Mouse (Mus musculus): Measurements from ENCODE around the gene Ubqlnl.

Gene Ubqlnl

GRCm38 (mm10) chr7:104150456-104150855, at the start of gene Ubqlnl:
Gene Ubqlnl, minus strand, starts transcription at chr7:104150556.
- DNase-seq (ENCODE audit: low read depth, low spot score) = no peak

DNA sequence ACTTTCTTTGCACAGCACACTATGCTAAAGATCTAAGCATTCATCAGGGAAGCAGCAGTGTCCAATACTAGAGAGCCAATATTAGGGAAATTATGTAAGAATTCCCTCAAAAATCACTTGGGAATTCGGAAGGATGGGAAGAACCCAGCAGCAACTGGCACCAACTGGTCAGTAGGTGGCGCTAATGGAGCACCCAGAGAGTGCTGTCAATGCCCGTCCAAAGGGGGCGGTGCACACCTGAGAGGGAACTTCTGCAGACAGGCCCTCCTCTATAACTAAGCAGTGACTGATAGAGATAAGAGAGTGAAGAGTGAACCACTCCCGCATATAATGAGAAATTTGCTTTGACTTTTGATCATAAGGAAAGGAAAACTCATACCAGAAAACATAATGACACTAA, 49.5 kb upstream of the Ubqlnl start:
- peak; percentile 50 for DNase-seq (ENCODE audit: low read depth, low spot score)

- no peak for DNase-seq (ENCODE audit: low read depth, low spot score)
These were observed 45.5 kb upstream of the Ubqlnl start, which contains the start of gene Olfr649 for GRCm38 (mm10) chr7:104195885-104196284. Gene Olfr649, minus strand, starts transcription at chr7:104195985.

- DNase-seq (ENCODE audit: low read depth, low spot score) = no peak
These were observed 40.9 kb upstream of the Ubqlnl start for GRCm38 (mm10) chr7:104191275-104191674.

DNA sequence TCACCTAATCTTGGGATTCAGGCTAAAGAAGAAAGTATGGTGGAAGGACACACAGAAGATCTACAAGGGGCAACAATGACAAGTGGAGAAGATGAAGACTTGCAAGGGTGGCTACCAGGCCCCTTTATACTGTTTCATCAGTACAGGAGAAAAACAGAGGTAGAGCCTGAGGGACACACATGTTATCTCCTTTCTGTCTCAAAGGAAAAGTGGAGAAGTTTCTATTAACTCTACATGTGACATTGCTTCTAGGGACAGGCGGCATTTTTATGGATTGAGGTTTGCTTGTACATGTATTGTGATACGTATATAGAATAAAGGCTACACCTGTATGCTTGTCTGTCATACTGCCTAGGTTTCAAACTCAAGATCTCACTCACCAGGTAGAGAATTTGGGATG, 32.9 kb upstream of the Ubqlnl start, which contains the start of gene Olfr648:
Gene Olfr648, minus strand, starts transcription at position 101 of the 400 bp plus-strand sequence.
- no peak for DNase-seq (ENCODE audit: low read depth, low spot score)

DNA sequence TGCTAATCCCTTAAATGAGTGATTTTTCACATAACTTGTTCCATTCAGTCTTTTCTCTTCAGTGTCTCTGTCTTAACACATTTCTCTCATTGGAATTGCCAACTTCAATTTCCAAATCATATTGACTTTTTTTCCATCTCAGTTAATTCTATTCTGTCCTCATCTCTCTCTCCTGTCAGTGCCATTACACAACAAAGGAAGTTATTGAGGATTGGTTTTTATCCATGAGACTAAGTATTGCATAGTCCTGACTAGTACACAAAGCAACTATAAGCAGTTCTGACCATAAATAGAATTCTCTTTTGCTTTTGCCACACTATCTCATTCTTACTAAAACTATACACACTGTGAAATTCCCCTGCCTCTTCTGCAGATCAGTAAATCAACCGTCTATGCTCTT, 28.7 kb upstream of the Ubqlnl start:
- no peak for DNase-seq (ENCODE audit: low read depth, low spot score)

DNA sequence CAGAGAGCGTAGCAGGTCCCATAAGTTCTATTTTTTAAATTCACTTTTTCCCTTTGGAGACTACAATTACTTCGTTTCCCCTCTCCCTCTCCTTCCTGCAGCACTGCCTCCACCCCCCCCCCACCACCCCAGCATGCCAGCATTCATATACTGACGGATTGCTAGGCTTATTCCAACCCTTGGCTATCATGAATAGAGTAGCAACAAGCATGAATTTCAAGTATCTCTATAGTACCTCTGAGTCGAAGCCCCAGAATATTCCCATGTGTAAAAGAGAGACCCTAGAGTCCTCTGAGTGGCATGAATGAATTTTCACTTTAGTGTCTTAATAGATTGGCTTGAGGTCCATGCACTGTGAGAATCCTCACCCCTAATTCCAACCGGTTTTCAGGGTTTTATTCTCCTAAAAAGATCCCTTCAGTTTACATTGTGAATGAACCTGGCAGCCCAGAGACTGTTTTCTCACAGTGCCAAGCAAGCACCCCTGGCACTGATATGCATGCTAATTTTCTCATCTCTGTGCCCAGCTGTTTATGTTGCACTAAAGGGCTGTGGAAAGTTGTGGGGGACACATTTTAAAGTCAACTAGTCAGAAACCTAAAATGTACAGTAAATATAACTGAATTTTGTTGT, 28.2 kb upstream of the Ubqlnl start:
- DNase-seq (ENCODE audit: low read depth, low spot score) = no peak

DNA sequence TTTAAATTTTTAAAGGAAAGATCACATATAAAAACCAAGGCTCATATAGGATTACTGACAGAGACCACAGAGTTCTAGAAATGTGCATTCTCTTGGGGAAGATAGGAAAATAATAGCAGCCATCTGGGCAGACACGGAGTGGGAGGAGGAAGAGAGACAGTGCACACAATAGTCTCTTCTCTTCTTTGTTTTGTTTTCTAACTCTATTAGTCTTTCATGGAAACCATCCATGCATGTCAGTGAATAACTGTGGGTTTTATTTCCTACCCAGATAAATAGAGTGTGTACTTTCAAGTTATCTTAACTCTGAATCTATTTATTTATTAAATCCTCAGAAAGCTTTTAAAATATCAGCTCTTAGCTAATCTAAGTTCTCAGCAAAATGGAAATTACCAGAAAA, 24.7 kb upstream of the Ubqlnl start:
- no peak for DNase-seq (ENCODE audit: low read depth, low spot score)

DNA sequence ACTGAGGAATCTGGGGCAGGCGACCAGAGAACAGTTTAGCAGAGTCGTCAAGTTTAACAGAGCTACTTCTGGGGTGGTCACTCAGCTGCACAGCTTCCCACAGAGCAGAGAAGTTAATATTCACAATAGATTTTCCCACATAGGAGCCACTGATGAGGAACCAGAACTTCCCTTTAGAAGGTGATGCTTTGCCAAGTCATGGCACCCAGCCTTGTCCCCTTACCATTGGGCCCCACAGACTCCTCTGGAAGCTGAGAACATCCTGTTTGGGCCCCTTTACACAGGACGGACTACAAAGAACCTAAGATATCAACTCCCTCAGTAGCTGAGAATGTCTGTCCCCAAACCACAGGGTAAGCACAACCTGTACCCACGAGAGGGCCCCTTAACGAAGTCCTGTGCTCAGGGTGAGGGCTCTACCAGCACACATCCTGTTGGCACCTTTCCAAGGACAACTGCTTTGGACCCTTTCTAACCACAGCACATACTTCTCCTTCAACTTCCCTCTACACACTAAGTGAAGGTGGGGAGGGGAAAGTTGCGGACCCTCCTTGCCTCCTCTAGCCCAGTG, 19.4 kb upstream of the Ubqlnl start:
- no peak for DNase-seq (ENCODE audit: low read depth, low spot score)

DNA sequence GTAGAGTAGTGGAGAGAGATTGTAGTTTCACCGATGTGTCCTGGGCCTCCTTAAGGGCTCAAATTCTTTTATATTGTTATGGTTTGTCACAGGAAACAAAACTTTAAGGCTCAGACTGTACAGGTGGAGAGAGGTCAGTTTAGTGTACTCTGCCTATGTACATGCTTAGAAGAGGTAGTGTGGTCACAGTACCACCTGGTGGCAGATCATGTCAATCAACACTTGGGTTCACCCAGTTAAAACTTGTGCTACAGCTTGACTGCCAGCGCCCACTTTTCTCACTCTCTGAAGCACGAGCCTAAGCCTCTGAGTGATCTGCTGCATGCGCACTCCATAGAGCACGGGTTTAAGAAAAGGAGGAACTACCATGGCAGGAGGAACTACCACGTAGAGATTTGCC, 16.7 kb upstream of the Ubqlnl start:
- DNase-seq (ENCODE audit: low read depth, low spot score) = no peak

- DNase-seq (ENCODE audit: low read depth, low spot score) = no peak
These were observed 7.2 kb downstream of the Ubqlnl start, which contains the start of gene Ubqln3 for GRCm38 (mm10) chr7:104143179-104143578. Gene Ubqln3, minus strand, starts transcription at chr7:104143279.

- DNase-seq (ENCODE audit: low read depth, low spot score) = no peak
These were observed 13.1 kb downstream of the Ubqlnl start, which contains the start of gene Olfr643 for GRCm38 (mm10) chr7:104137305-104137704. Gene Olfr643, minus strand, starts transcription at chr7:104137405.

- DNase-seq (ENCODE audit: low read depth, low spot score) = no peak
These were observed 20.6 kb downstream of the Ubqlnl start, which contains the start of gene Ubqln5 for GRCm38 (mm10) chr7:104129726-104130125. Gene Ubqln5, minus strand, starts transcription at chr7:104129826.

DNA sequence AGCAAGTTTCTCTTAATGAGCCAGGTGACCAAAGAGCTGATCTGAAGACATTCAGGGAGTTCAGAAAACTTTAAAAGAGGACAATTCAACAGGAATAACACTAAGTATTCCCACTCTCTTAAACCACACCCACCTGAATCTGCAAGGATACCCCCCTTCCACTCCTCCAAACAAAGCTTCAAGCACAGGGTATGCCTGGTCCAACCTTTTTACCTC, 45.7 kb downstream of the Ubqlnl start, which contains the start of gene Olfr646:
Gene Olfr646, plus strand, starts transcription at position 117 of the 216 bp plus-strand sequence.
- no peak for DNase-seq (ENCODE audit: low read depth, low spot score)

DNA sequence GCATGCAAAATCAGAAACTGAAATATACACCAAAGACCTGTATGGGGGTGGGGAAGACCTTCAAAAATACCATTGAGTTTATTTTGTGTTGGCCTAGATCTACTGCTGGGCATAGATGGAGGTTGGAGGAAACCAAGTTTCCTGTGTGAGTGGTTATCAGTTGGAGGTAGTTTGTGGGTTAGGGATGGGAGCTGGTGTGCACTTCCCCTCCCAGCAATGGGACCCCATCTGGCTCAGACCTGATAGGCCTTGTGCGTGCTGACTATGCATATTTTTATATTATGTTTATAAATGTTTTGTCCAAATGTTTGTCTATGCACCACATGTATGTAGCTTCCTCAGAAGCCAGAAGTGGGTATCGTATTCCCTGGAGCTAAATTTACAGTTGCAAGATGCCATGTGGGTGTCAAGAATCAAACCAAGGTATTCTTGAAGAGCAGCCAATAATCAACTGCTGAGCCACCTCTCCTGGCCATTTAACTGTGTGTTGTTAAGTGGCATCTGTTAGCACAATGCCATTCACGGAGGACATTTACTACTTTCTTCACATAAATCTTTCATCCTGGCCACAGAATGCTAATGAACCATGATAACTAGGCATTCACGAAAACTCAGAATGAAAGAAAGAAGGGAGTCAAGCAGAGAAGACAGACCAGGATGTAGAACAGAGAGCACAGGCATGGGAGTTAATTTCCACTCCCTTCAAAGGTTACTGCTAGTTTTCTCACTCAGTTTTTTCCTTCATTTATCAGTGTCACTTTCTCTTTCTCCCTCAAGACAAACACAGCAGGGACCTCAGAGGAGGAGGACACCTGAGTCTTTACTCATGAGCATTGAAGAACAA, 46.2 kb downstream of the Ubqlnl start:
- no peak for DNase-seq (ENCODE audit: low read depth, low spot score)

All from skeletal muscle tissue, adult 2 months (tissue).